Mouse (Mus musculus) cerebellum, adult (tissue): ENCODE measurements around the gene Add2.

Source experiments
- ATAC-seq: cut with Nextera tagmentation; 2 replicates; pipeline ENCODE4 v1.9.2; 2017; ENCODE audit warnings: mild to moderate bottlenecking, moderate library complexity, mixed read lengths; ENCODE audit not compliant: insufficient number of reproducible peaks, low FRiP score, low TSS enrichment

The Add2 gene

GRCm38 (mm10) chr6:86077880-86078279 lies 49.4 kb downstream of the Add2 start:
- ATAC-seq, result no peak

- no peak for ATAC-seq
These were observed 50.0 kb downstream of the Add2 start for GRCm38 (mm10) chr6:86078361-86079010.

- no peak for ATAC-seq
These were observed 50.8 kb downstream of the Add2 start for GRCm38 (mm10) chr6:86079323-86079722.

GRCm38 (mm10) chr6:86085518-86085917 lies 57.0 kb downstream of the Add2 start:
- no peak for ATAC-seq

GRCm38 (mm10) chr6:86086851-86087571 lies 58.5 kb downstream of the Add2 start:
- ATAC-seq, result 0 out of 2 replicates have a peak, but pooled peaks have one; percentile 15

- ATAC-seq, result no peak
These were observed 59.3 kb downstream of the Add2 start for GRCm38 (mm10) chr6:86087813-86088212.

GRCm38 (mm10) chr6:86094202-86094838 lies 65.8 kb downstream of the Add2 start:
- no peak for ATAC-seq

- no peak for ATAC-seq
These were observed 67.0 kb downstream of the Add2 start for GRCm38 (mm10) chr6:86095518-86095917.

DNA sequence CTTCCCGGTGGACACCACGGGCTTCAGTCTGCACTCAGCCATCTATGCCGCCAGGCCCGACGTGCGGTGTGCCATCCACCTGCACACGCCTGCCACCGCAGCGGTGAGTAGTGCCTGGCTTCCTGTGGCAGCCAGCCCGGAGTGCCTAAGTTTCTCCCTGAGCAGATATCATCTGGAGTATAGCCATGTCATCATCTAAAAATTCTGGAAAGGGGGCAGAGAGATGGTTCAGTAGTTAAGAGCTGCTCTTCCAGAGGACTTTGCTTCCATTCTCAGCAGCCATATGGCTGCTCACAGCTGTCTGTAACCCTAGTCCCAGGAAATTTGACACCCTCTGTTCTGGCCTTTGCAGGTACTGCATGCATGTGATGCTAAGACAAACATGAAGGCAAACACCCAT lies 68.3 kb downstream of the Add2 start:
- 0 out of 2 replicates have a peak, but pooled peaks have one; percentile 16 for ATAC-seq

DNA sequence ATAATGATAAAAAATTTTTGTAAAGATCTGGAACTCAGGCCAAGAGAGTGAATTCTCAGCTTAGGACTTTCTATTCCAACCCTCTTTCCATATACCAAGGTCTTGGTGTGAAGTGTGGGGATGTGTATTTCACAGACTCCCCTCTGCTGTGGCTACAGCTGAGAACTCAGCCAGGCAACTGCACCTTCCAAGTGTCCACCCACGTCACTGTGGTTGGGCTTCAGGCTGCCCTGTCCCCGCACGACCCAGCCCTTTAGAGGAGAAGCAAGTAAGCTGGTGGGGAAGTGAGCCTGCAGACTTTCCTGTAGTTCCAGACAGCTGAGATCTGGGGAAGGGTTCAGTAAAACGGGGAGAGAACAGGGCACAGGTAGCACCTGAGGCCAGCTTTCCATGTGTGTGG lies 68.7 kb downstream of the Add2 start:
- ATAC-seq, result no peak

GRCm38 (mm10) chr6:86099003-86099402 lies 70.5 kb downstream of the Add2 start:
- ATAC-seq, result no peak

DNA sequence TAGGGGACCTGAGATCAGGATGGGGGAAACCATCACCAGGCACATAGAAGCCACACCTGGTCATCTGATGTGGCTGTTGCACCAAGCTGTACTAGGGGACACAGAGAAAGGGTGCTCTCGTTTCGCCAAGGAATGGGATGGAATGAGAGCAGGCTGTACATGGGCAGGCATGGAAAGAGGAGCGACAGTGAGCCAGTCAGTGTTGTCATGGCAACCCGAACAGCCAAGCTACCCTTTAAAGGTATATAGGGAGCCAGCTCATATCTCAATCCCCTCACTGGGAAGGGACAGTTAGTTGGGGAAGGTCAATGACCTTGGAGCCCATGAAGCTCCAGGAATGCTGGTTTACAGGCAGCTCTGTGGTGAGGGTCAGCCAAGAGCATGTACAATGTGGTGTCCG lies 73.0 kb downstream of the Add2 start:
- ATAC-seq, result no peak

GRCm38 (mm10) chr6:86102874-86103273 lies 74.4 kb downstream of the Add2 start:
- peak; percentile 89 for ATAC-seq

- ATAC-seq, result no peak
These were observed 75.1 kb downstream of the Add2 start for GRCm38 (mm10) chr6:86103614-86104013.

DNA sequence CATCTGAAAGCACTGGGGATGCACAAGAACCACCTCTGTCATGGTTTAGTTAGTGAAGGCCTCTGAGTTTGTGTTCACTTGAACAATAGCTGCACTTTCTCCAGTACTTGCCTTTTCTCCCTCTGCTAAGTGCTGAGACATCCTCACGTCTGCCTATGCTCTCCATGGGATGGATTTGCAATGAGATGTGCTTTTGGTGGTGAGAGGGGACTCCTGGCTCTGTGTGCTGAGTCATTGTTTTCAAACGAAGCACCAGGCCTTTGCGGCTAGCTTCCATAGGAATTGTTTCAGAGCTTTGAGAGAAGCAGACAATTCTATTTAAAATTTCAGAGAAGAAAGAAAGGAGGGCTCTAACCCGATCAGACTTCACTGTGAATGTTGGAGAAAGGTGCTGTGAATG lies 76.2 kb downstream of the Add2 start:
- no peak for ATAC-seq

- ATAC-seq, result no peak
These were observed 77.6 kb downstream of the Add2 start for GRCm38 (mm10) chr6:86106045-86106444.

GRCm38 (mm10) chr6:86107101-86107500 lies 78.6 kb downstream of the Add2 start:
- no peak for ATAC-seq

DNA sequence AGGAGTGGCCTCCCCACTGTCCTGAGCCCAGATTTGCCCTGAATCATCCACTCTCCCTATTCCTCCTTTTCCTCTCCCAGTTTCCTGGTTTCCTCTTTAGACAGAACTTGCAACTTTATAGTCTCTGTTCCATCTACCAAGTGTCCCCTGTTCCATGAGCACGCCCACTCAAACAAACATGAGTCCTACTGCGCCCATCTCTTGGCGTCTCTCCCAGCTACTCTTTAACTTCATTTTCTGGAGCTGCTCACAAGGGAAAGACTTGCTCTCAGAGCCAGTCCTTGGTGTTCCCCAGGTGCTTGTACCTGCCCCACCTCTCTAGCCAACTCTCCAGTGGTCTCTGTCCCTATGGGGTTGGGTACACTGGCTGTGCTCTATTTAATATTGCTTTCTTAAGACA lies 87.4 kb downstream of the Add2 start:
- ATAC-seq, result no peak

- no peak for ATAC-seq
These were observed 94.6 kb downstream of the Add2 start for GRCm38 (mm10) chr6:86123057-86123456.

DNA sequence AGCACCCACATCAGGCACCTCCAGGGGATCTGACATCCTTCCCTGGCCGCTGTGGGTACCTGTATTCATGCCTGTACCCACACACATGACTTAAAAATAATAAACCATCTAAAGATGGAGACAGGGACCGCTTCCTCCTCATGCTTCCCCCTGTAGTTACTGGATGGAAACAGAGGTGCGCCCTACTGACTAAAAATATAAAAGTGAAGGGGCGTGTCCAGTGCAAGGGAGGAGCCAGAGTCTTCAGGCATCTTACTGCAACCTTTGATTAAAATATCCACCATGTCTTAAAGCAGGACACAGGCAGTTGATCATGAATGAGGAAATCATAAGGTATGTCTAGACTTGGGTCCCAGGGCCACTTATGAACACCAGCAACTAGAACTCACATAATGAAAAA lies 97.3 kb downstream of the Add2 start:
- ATAC-seq, result no peak

GRCm38 (mm10) chr6:86126953-86127581 lies 98.6 kb downstream of the Add2 start:
- no peak for ATAC-seq
